Mouse (Mus musculus) gastrocnemius, postnatal 14 days (tissue): ENCODE data around the gene Leng1. TPM values are rescaled to one million over a fixed set of nuclear protein-coding genes. Genes with fewer than 3 reads are reported as not detected.

Experiments
- DNase-seq: peaks from one replicate; pipeline ENCODE4 v3.0.0; 2021; ENCODE audit warnings: mixed read lengths
- intact Hi-C: fragments of 180-260 bp; cut with DNase I; formaldehyde crosslinking; loops from one replicate; pipeline ENCODE4 v1.15.1; 2025; ENCODE audit warnings: low total_unique reads
- microRNA-seq, 2 experiments: library from miRNA; unstranded; fragments of <30 nt; microRNA quantifications; one replicate each; pipeline ENCODE4 v1.2.0; 2021
- total RNA-seq, 2 experiments: library from RNA; stranded (reverse); gene quantifications; 2 replicates each; pipeline ENCODE4 v1.2.3; 2021

Leng1 gene
- total RNA-seq, 2 experiments from 2014 or later, result 4.8 to 5.6 TPM

DNA sequence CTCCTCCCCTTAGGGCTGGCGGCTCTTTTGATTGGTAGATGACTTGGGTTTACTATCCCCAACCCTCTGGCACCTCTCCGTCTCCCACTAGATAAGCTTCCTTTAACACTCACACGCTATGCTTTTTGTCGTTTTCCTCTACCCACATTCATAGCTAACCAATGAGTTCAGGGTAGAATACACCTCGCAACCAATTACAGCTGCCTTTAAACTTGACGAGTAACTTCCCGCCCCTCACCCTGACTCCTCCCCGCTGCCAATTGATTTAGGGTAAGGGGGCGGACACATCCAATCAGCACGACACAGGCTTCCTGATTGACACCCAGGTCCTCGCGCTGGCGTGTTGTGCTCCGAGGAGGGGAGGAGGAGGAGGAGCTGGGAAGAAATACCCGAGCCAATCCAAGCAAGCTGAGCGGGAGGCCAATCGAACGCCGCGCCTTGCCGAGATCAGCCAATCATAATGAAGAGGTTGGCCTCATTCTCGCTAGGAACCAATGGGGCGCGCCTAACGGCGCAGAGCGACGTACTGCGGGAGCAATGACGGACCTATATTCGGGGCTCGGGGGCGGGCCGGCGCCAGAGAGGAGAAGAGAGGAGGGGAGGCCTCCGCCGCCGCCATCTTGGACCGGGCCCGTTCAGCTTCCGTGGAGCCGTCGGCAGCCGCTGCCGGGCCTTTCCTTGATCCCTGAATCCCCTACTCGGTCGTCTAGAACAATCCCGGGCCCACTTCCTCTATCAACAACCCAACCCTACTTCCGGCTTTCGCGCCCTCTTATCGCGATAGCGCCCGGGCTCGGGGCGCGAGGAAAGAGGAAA lies 20.8 kb downstream of the Leng1 start, which contains the start of gene Cnot3:
Gene Cnot3 (plus strand): TSS at position 597 of the 816 bp plus-strand sequence.
- peak; percentile 97 for DNase-seq
- intact Hi-C loops, result no loop called here

DNA sequence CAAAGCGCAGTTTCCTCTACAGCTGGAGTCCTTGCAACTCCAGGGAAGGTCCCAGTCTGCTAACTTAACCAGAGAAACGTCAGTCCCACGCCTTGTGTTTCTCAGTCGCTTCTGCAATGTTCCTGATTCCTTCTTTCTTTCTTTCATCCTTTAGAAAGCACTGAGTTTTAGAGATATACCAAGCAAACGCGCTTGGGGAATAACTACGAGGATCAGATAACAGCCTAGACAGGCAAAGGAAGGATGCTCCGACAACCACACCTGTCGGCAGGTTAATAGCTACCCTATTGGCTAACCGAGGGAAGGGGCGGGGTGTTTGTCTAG lies 21.3 kb downstream of the Leng1 start:
- DNase-seq, result peak; percentile 81
- intact Hi-C loops, result no loop called here

GRCm38 (mm10) chr7:3643843-3644242 lies 21.8 kb downstream of the Leng1 start:
- no peak for DNase-seq
- intact Hi-C loops, result no loop called here

- intact Hi-C loops, result no loop called here
- DNase-seq, result no peak
Measured at GRCm38 (mm10) chr7:3643412-3643811, 22.2 kb downstream of the Leng1 start.

- DNase-seq, result no peak
- intact Hi-C loops, result no loop called here
Measured at GRCm38 (mm10) chr7:3630478-3630815, 35.2 kb downstream of the Leng1 start.

GRCm38 (mm10) chr7:3629543-3630477 lies 35.8 kb downstream of the Leng1 start, which contains the start of the genes Tfpt and Prpf31:
Gene Tfpt (minus strand): TSS chr7:3629929.
Gene Prpf31 (plus strand): TSS chr7:3629985.
- peak; percentile 89 for DNase-seq
- intact Hi-C loops, result loop anchor here (10.0 kb wide), 1 partner anchor 1445 kb away; no protein-coding TSS in a partner anchor

DNA sequence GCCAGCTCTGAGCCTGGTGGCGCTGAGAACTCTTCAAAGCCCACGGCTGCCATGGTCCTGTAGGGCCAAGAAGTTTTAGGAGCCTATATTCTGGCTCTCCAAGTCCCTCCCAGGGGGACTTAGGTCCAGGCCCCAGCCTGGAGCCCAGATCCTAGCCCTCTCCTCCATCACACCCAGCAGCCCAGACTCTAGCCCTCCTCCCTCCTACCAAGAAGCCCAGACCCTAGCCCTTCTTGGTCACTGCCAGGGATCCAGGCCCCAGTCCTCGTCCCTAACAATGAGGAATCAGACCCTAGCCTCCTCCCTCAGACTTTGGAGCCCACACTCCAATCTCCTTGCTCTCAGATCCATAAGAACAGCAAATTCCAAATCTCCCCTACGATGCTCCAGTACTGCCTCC lies 36.6 kb downstream of the Leng1 start:
- no peak for DNase-seq
- intact Hi-C loops, result loop anchor here (10.0 kb wide), 1 partner anchor 1446 kb away; no protein-coding TSS in a partner anchor

DNA sequence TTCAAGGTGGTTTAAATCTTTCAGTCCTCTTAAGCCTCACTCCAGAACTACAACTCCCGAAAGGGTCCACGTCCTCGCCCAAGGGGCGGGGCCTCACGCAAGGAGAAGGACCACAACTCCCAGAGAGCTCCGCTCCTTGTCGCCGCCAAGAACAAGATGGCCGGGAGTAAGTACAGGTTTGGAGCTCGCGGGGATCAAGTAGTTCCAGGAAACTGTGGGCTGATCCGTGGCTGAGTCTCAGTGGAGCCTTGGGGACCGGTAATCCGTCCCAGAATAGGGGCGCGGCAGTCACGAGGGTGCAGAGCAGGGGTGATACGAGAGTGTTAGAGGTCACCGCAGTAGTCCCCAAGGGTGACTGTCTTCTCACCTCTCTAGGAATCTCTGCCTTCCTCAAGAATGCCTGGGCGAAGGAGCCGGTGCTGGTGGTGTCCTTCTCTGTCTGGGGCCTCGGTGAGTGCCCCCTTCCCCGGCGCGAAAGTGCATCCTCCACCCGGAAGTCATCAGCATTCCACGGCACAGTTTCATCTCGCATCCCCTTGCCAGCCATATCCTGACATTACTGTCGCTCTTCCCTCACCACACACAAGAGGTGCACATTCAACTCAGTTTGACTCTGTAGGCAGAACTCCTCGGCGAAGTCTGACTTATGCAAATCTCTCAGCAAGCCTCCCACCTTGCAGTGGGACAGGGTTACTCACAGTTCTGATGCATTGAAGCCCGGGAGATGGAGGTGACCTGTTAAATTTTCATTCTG lies 48.2 kb downstream of the Leng1 start, which contains the start of gene Ndufa3:
Gene Ndufa3 (plus strand): TSS at position 132 of the 754 bp plus-strand sequence.
- peak; percentile 88 for DNase-seq
- intact Hi-C loops, result no loop called here

DNA sequence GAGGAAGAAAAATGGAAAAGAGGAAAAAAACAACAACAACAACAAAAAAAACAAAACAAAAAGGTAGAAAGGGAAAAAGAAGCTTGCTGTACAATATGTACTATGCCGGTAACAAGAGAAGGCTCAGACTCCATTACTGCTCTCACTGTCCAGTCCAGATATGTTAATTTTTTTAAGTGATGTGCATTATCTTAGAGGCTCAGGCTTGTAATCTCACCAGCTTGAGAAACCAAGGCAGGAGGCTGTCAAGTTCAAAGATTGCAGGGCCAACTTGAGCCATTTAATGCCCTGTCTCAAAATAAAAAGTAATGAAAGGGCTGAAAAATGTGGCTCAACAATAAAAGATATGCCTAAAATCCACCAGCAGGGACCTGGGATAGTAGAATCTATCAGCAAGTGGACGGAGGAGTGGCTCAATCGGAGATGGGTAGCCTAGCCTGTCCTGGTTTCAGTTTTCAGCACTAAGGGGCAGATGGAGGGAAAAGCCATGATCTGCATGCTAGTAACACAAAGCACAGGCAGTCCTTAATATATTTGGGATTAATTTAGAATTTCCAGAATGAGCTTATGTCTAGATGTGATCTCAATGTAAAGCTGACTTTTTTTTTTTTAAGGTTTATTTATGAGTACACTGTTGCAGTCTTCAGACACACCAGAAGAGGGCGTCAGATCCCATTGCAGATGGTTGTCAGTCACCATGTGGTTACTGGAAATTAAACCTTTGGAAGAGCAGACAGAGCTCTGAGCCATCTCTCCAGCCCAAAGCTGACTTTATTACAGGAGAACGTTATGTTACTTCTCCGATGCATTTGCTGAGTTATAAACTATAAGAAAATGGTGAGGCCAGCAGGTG lies 49.0 kb downstream of the Leng1 start:
- intact Hi-C loops, result no loop called here
- no peak for DNase-seq

DNA sequence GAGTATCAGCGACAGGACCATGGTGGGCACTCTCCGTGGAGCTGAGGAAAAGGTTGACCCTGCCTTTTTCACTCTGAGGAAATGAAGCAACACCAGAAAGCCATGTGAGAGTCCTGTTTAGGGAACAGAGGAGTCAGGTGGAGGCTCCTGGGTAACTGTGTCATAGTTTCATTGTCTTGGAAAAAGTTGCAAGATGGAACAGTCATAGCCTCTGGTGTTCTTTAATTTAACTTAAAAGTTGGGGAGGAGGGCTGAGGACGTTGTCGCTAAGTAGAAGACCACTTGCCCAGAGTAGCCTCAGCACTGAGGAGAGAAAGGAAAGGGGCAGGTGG lies 49.6 kb downstream of the Leng1 start, which contains the start of gene Oscar:
Gene Oscar (minus strand): TSS at position 101 of the 332 bp plus-strand sequence.
- DNase-seq, result no peak
- intact Hi-C loops, result no loop called here

DNA sequence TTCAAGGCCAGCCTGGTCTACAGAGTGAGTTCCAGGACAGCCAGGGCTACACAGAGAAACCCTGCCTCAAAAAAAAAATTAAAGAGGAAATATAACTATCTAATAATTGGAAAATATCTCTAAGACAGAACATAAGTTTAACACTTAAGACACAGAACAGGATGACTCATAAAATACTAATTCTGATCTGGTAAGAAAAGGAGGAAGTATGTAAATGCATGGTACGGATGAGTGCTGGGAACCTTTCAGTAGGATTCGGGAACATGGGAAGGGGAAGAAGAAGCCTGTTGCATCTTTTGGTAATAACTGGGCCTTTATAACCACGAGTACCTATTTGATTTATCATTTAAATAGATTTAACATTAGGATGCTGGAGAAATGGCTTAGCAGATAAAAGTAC lies 51.6 kb downstream of the Leng1 start:
- DNase-seq, result no peak
- intact Hi-C loops, result no loop called here

DNA sequence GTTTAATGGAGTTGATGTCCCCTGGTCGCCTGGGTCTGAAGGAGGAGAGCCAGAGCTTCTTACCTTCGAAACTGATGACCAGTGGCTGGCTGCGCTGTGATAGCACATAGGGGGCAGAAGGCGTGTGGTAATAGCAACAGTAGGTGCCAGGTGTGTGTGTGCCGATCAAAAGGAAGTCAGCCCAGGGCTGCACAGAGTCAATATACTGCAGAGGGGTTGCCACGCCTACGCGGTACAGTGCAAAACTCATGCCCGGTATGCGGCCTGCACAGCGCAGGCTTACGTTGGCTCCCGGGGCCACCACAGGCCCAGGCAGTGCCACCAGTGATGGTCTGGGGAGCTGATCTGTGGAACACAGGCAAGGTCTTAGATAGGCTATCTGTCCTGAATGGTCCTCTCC lies 54.6 kb downstream of the Leng1 start:
- no peak for DNase-seq
- intact Hi-C loops, result no loop called here

- no peak for DNase-seq
- intact Hi-C loops, result no loop called here
Measured at GRCm38 (mm10) chr7:3610437-3610836, 55.2 kb downstream of the Leng1 start.

Small RNA genes lying within 50 kb of the gene (microRNA-seq; reads per million reads assigned to microRNA genes)
- gene Mir3572, result 2.0 to 2.9 reads per million in 2 experiments

Other genes with a start within 250 kb of the Leng1 start
- 10 to 100 TPM; 79.3 to 91.5 TPM for gene Cacng6, start 241.6 kb downstream of the Leng1 start, total RNA-seq
- under 1 TPM in 1 of 2 experiments, not detected in 1; 0.12 TPM for gene Tarm1, start 163.2 kb downstream of the Leng1 start, total RNA-seq
- under 1 TPM in 1 of 2 experiments, not detected in 1; 0.13 TPM for gene Oscar, start 49.7 kb downstream of the Leng1 start, total RNA-seq
- 100 to 1,000 TPM; 731 to 849 TPM for gene Ndufa3, start 48.5 kb downstream of the Leng1 start, total RNA-seq
- 10 to 100 TPM; 11.5 to 14.6 TPM for gene Tfpt, start 35.9 kb downstream of the Leng1 start, total RNA-seq
- gene Prpf31, start 35.9 kb downstream of the Leng1 start, total RNA-seq, result 10 to 100 TPM; 24.7 to 27.4 TPM
- 10 to 100 TPM; 18.0 to 22.3 TPM for gene Cnot3, start 20.6 kb downstream of the Leng1 start, total RNA-seq
- gene Tmc4, start 11.7 kb upstream of the Leng1 start, total RNA-seq, result under 1 TPM; 0.64 to 0.84 TPM
- gene Tsen34, start 27.0 kb upstream of the Leng1 start, total RNA-seq, result 10 to 100 TPM; 37.3 to 40.6 TPM
- 10 to 100 TPM; 10.6 to 12.8 TPM for gene Mboat7, start 27.7 kb upstream of the Leng1 start, total RNA-seq
- 100 to 1,000 TPM; 561 to 608 TPM for gene Rps9, start 38.2 kb upstream of the Leng1 start, total RNA-seq
- 1 to 10 TPM; 1.0 to 1.3 TPM for gene Pirb, start 54.6 kb upstream of the Leng1 start, total RNA-seq
- gene Gm15448, start 159.8 kb upstream of the Leng1 start, total RNA-seq, result under 1 TPM in 1 of 2 experiments, not detected in 1; 0.10 TPM
- gene Pira2, start 179.2 kb upstream of the Leng1 start, total RNA-seq, result under 1 TPM; 0.16 to 0.18 TPM
- gene Gm14548, start 232.3 kb upstream of the Leng1 start, total RNA-seq, result under 1 TPM in 1 of 2 experiments, not detected in 1; 0.12 TPM
- gene Lilra6, start 249.7 kb upstream of the Leng1 start, total RNA-seq, result not detected